Mouse (Mus musculus) right cerebral cortex, postnatal 36 days (tissue): ENCODE measurements at regions not wholly inside any gene's neighbourhood (a gene's known extent, or its start where the extent isn't known, plus 50 kb on each side); places are given as distances from the start of the nearest gene placed in this dataset.

Experiments
- DNase-seq, 2 experiments: peaks; one replicate each; pipeline ENCODE4 v3.0.0; 2022; ENCODE audit warnings: low spot score in 2 of 2, mixed read lengths in 1 of 2

DNA sequence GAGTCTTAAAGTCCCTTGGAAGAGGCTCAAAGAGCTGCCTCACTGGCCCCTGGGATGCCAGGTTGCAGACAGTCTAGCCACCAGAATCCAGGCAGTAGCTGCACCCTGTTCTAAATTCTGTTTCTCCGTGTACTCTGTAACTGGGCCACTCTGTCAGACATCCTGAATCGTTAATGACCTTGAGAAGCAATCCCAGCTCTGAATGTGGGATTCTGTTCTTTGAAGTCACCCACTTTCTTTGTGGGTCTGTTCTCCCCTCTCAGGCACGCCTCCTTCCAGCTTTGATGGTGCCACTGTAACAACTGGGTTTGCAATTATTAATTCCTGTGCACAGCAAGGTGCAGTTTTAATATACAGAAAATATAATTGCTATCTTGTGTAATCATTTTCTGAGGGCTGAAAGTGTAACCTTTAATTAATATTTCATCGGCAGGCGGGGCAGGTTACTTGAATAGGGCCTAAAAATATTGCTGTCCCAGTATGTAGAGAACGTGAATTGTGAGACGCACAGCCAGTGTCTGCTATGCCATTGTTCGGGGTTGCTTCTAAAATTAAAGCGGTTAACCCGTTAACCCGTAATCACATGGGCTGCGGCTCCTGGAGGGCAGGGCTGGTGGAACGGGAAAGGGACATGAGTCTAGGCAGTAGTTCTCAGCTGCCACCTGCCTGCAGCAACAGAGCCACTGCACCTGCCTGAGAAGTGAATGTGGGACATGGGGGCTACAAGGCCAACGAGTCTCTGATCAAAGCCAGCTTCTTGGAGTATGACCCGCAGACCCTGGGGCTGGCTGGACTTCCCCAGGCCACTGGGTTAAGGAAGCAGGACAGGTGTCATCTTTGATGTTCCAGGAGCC, 64.3 kb upstream of the Id2 start:
- peak in 1 of 2 experiments; percentile 22 for DNase-seq

DNA sequence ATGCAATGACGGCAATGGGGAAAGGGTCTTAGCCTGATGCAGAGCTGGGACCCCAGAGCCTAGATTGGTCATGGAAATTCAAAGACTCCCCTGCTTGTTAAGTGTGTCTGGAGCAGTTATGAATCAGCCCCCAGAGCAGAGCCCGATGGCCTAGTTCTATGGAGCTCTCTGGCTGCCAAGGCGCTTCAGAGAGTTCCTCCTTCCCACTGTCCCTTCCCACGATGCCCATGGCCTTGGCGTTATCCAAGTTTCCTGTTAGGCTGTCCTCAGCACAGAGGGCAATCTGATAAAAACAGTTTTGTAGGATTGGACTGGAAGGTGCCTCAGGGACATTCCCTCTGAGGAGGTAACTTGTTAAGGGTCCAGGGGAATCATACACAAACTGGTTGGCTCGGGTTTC, 62.2 kb upstream of the Id2 start:
- no peak for DNase-seq

DNA sequence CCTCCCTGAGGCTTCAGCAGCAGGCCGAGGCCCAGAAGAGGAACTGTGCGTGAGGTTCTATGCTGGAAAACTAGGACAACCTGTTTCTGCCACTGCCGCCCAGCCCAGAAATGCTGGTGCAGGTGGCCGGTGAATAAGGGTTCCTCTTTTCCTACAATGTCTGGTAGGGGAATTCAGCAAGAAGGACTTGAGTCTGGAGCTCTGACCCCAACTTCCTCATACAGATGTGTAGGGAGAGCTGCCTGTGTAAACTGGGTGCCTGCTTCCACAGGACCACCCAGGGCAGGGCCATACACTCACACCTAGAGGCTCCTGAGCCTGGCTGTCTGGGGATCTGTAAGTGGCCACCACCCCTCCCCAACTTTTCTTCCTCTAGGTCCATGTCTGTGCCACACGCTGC, 60.3 kb upstream of the Id2 start:
- DNase-seq: no peak

GRCm38 (mm10) chr12:25155396-25155795, 58.5 kb upstream of the Id2 start:
- DNase-seq: no peak

DNA sequence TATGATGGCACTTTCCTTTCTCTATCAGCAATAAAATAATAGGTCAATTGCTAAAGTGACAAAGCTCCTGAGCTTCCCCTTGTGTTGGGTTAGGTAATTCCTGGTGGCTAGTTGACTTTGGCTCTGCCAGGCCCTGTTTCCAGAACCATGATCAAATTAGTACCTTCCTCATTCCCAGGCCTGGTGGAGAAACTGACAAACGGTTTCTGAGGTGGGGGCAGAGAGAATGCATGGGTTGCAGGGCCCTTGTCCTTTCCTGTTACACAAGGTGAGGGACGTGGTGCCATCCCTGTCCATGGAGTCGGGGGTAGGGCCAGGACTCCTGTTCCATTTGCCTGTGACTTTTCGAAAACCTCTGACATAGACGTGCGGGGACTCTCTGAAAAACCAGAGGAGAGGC, 51.2 kb upstream of the Id2 start:
- DNase-seq: no peak
